14 mouse cellular contexts compared by ENCODE assay signal in the genomic region with DNA sequence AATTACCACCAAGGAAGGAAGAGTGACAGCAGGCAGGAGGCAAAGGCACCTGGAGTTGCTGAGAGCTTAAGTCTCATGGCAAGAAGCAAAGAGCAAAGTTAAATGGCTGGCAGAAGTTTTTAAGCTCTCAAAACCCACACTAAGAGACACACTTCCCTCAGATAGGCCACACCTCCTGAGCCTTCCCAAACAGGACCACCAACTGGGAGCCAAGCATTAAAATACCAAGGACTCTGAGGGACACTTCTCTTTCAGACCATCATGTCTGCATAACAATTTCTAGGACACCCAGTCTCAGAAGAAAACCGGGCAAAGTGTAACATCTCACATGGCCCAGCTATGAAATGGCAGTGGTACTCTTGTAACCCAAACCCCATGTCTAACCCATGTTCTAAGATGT.
"Had no signal": no experiment of that assay in that cellular context is flagged by ENCODE, and none has a peak within 500 bp of the region (broad histone marks: within the 10 kb centered on the region; RNA-seq: fewer than 3 reads in every experiment).

No protein-coding gene starts in this region.

- H3K27me3 ChIP-seq: liver, embryonic 15.5 days; midbrain, embryonic 15.5 days; neural tube, embryonic 12.5 days had no signal

- H3K4me2 ChIP-seq: liver, embryonic 11.5 days; liver, embryonic 15.5 days; midbrain, embryonic 11.5 days; midbrain, embryonic 15.5 days; neural tube, embryonic 12.5 days had no signal

- H3K36me3 ChIP-seq: limb, embryonic 10.5 days; liver, embryonic 15.5 days; midbrain, embryonic 15.5 days; neural tube, embryonic 12.5 days had no signal

- H3K4me1 ChIP-seq: midbrain, embryonic 15.5 days; neural tube, embryonic 12.5 days had no signal

- H3K4me3 ChIP-seq: limb, embryonic 10.5 days; liver, embryonic 15.5 days; megakaryocyte, embryonic 14.5 days; midbrain, embryonic 15.5 days; neural tube, embryonic 12.5 days had no signal

- ATAC-seq: midbrain, embryonic 15.5 days had no signal

- H3K9me3 ChIP-seq: limb, embryonic 10.5 days; liver, embryonic 15.5 days; midbrain, embryonic 15.5 days; neural tube, embryonic 12.5 days had no signal

- H3K27ac ChIP-seq: limb, embryonic 10.5 days; liver, embryonic 15.5 days; macrophage; midbrain, embryonic 15.5 days; neural tube, embryonic 12.5 days had no signal

- H3K9ac ChIP-seq: liver, embryonic 15.5 days; midbrain, embryonic 15.5 days; neural tube, embryonic 12.5 days had no signal

- DNase-seq: kidney, adult 18-20 months; kidney, postnatal 10 days; lung, adult 2 months; right cerebral cortex, postnatal 4 days; thymus, adult 18-20 months; thymus, postnatal 25 days had no signal
